Mouse (Mus musculus) lung, postnatal 36 days (tissue): Measurements from ENCODE around the gene Ackr3.

Experiments
- DNase-seq: peaks from one replicate; pipeline ENCODE4 v3.0.0; 2022; ENCODE audit warnings: mixed read lengths

Gene Ackr3

DNA sequence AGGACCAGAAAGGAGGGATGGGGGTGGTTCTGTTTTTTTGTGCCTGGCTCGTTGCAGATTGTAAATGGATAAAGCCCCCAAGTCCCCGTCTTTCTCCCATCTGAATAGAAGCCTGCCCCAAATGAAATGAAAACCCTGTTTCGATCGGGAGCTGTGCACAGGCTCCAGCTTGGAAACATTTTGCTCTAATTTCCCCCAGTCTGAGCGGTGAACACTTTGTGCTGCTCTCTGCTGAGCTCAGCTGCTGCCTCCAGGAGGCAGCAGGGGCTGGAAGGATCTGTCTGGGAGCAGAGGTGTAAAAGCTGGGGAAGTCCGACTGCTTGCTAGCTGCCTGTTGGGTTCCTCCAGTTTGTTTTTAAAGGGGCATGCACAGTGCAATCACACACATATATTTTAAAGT, 1.4 kb downstream of the Ackr3 start:
- peak; percentile 64 for DNase-seq

DNA sequence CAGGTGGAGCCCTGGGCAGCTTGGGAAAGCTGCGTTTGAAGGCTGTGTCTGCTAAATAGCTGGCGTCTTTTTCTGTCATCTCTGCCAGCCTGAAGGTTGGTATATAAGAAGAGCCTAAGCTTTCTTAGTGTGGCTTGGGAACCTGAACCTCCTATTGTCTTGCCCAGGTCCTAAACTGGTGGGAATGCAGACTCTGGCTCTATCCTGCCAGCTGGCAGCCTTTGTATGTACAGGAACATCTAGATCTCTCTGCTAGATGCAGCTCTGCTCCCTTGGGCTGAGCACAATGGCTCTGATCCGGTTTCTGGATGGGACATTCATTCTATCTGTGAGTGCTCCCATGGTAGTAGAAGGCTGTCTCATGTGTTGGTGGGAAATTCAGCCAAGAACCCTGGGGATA, 2.9 kb downstream of the Ackr3 start:
- DNase-seq = peak; percentile 44

DNA sequence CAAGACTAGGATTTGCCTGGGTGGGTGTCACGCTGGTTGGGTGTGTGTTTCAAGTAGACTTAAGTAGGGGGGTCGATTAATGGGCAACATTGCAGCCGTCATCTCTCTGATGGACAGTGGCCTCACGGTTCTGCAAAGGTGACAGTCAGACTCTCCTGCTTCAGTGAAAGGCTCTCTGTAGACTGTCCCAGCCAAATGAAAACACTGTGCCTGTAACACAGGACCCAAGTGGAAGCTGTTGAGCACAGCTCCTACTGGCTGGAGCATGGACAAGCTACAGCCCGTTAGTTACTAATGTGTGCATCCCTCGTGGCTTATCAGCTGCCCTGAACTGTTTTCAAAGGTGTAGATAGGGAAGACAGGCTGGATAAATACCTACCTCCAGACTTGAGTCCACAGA, 3.5 kb downstream of the Ackr3 start:
- DNase-seq = no peak

DNA sequence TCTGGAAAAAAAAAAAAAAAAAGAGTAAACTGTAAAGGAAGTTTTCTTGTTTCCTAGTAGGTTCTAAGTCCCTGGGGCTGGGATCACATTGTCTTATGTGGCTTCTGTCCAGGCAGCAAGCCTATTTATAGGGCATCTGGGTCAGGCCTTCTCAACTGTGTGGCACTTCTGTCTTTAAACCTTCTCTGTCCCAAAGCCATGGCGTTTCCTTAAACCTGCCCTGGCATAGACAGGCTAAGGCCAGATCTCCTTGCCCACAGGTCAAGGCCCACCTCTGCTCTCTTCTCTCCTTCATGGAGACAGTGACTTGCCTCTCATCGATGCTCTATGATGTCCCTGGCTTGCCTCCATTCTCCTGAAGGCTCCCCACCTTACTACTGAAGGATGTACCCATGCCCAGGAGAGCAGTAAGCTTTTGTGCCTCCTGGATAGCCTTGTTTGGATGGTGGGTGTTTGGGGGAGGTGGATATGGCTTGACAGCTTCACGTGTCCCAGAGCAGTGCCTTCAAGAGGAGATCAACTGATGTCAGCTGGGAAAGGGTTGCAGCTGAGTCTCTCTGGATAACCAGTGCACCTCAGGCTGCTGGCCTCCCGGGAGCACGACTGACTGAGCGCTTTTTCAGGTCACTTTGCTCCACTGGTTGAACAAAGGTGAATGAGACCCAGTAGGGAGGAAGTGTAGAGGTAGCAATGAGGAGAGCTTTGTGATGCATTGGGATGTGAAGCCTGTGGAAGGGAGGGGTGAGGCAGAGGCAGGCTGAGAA, 4.1 kb downstream of the Ackr3 start:
- no peak for DNase-seq

DNA sequence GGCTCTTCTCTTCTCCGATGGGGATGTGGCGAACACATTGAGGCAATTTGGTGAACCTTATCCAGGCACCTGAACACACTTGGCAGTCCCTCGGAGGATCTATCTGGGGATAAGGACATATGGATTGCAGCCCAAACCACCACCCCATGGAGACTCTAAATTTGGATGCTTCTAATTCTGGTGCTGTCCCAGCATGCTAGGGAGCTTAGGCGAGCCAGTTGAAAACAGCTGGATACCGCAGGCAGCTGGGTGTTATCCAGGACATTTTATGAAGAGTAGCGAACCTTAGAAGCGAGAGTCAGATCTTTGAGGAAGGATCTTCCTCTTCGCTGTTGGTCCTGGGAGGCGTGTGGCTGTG, 4.7 kb downstream of the Ackr3 start:
- no peak for DNase-seq

DNA sequence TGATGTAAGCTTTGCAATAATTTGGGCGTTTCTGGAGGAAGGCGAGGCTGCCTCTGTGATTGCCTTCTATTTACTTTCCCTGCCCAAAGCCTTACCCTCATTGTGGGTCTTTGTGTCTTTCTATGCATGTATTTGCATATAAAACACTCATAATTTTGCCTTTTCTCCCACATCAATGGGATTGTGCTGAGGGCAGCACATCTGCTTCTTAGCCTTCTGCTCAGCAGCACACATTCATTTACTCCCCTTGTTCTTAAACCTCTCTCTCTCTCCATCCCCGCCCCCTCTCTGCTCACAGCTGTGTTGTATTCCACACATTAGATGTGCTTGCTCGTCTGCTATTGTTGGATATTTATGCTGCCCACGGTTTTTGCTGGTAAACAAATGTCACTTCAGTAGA, 5.3 kb downstream of the Ackr3 start:
- no peak for DNase-seq

DNA sequence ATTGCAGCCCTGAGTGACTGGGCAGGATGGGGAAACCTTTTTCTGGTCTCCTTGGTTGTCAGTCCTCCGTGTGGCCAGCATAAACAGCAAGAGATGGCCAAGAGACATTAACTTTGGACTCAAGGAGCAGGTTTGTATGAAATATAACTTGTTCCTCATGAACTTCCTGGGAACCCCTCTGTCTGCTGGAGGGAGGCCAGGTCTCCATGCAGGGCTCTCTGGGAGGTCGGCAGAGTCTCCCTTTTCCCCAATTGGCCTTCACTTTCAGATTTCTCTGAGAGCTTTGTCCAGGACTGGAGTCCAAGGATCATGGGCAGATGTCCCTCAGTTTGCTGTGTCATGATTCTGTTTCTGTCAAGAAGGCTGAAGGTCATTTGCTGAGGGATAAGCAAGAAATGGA, 6.0 kb downstream of the Ackr3 start:
- no peak for DNase-seq

DNA sequence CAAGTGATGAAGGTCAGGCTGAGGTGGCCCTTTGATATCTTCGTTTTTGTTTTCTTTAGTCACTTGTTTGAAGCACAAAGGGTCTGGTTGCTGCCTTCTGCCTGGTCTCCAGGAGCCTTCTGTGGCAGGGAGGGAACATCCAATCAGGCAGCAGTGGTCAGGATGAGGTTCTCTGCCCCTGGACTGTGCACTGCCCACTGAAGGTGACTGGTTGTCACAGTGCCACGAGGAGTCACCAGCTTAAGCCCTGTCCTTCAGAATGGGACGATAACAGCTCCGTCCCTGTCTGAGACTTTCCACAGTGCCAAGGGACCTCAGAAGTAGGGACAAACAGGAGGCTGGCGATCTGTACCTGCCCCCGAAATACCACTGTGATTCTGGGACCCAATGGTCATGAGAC, 6.6 kb downstream of the Ackr3 start:
- DNase-seq = no peak

DNA sequence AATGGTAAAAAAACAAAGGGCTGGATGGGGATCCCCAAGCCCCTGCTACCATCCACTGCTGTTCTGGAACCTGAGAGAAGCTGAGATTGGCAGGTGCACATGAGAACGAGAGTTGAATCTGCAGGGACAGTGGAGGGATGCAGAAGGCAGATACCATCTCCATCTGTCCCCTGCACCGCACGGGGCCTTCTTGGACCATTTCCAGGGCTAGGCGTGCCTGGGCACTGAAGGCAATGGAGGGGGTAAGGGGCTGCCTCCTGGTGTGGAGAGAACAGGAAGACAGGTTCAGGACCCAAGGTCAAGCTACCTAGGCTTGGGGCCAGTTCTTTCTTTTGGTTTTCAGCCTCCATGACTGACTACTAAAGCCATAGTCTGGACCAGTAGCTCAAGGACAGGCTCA, 7.0 kb downstream of the Ackr3 start:
- no peak for DNase-seq

DNA sequence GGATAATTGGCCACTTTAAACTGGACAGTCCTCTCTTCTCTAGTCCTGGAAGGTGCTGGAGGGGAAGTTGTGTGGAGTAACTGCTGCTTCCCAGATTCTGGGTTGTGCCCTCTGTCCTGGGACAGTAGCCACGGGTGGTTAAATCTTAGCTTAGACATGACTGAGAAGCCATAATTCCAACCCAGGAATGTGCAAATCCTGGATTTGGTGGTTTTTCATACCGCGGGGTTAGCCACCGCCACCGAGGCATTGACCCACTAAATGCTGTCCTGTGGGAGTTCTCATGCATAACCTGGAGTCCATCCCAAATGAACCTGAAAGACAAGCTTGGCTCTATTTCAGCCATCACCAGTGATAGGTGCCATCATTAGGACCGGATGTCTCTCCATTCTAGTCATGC, 8.6 kb downstream of the Ackr3 start:
- DNase-seq = no peak

DNA sequence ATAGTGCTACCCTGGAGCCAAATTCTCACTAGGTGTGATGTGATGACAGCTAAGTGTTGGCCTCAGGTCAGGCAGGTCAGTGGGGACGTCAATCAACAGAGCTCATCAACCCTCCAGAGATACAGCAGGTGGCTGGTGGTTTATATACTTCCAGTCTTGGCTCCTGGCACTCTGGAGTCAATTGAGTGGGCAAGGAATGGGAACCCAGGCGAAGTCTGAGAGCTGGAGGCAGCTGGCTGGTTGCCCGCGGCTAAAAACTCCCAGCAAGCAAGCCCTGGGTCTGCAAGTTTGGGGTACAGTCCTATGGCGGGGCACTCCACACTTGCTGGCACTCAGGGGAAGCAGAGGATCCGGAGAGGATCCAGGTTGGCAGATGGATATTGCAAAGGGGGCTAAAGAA, 9.1 kb downstream of the Ackr3 start:
- no peak for DNase-seq

DNA sequence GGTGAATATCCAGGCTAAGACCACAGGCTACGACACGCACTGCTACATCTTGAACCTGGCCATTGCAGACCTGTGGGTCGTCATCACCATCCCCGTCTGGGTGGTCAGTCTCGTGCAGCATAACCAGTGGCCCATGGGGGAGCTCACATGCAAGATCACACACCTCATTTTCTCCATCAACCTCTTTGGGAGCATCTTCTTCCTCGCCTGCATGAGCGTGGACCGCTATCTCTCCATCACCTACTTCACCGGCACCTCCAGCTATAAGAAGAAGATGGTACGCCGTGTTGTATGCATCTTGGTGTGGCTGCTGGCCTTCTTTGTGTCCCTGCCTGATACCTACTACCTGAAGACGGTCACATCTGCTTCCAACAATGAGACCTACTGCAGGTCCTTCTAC, 10.2 kb downstream of the Ackr3 start:
- no peak for DNase-seq

DNA sequence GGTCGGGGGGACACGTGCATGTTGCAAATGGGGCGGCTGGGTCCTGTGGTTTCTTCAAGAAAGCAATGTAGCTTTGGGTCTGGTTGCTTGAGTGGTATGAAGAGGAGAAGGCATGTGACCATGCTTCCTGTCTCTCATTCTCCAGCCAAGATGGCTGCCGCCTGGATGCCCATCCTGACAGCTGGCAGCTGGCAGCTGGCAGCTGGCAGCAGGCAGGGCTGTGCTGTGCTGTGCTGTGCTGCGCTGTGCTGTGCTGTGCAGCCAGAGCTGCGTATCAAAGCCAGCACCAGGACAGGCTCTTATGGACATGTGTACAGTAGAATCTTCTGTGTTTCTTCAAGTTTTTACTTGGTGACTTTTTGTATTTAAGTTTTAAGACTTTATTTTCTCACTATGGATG, 11.1 kb downstream of the Ackr3 start:
- DNase-seq = no peak

DNA sequence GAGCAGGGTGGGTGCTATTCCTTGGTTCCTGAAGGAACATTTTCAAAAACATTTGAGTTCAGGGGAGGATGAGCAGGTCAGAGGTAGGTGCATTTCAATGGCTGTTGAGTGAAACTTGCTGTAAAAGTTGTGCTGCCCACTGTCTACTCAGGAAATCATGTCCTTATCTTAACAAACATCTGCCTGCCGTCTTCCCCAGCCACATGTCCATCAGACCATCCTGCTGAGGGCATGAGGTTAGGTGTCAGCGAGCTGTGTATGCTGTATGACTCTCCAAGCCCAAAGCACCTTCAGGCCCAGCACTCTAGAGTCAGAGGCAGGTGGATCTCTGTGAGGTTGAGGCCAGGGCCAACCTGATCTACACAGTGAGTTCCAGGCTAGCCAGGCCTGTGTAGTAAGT, 12.1 kb downstream of the Ackr3 start:
- DNase-seq = no peak

DNA sequence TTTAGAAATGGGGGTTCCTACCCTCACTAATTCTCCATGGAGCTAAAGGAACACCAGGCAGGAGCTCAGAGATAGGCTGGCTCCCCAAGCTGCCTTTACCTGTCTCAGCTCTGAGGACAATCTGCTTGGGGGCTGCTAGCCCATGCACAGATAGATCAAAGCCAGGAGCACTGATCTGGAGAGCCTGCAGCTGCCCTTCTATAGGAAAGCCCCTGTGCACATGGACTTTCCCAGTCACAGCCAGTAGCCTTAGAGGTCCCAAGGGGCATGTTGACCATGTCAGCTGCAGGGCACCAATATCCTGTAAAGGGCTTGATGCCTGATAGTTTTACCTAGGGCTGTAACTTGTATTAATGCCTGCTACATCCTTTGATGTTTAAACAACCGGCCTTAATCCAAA, 12.6 kb downstream of the Ackr3 start:
- DNase-seq = no peak

DNA sequence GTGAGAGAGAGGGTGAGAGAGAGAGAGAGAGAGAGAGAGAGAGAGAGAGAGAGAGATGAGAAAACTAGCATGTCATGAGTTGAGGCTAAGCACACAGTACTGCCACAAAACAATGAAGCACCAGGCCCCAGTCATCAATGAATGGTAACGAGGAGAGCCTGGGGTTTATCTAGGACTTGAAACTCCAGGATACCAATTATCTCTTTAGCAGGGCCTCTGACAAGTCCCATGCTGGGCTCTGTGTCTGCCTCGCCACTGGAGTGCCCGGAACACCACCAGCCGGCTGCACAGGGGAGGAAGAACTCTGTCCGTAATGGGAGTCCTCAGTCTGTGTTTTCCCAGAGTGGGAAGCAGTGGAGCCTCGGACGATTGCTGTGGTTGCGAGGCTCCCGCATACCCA, 16.5 kb downstream of the Ackr3 start:
- DNase-seq = no peak

DNA sequence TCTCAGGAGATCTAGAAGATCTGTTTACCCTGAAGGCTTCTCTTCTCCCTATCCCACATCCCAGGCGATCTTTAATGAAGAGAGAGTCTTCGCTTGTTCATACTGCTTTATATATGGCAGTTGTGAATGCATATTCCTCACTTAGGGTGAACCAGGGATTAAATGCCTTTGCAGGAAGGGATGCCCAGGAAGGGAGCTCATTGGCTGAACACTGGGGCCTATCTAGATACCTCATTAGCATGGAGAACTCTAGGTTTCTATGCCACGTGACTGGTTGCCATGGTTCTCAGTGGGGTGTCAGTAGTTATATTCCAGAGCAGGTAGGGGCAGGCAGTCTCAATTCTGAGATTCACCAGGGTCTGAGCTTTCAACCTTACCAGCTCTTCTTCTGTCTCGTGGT, 17.1 kb downstream of the Ackr3 start:
- no peak for DNase-seq

DNA sequence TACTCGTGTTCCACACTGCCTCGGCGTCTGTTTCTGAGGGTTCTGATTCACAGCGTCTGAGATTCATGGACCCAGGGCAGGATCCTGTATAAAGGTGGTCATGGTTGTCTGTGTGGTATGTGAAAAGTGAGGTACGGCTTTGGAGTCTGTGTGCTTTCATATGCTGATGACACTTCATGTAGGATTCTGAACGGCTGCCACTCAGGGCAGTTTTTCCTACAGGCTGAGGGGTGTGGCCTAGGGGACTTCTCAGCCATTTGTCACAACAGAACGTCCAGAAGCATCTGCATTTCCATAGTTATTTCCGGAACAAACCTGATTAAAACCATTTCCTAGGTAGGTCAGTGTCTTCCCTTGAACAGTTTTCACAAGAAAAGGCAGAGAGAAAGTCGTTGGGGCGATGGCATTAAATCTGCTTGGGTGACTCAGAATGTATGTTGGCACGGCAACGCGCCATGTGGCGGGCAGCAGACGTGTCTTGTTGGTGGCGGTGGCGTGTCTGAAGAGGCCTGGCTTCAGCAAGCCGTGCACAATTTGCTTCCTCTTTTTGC, 18.1 kb downstream of the Ackr3 start:
- DNase-seq = no peak

DNA sequence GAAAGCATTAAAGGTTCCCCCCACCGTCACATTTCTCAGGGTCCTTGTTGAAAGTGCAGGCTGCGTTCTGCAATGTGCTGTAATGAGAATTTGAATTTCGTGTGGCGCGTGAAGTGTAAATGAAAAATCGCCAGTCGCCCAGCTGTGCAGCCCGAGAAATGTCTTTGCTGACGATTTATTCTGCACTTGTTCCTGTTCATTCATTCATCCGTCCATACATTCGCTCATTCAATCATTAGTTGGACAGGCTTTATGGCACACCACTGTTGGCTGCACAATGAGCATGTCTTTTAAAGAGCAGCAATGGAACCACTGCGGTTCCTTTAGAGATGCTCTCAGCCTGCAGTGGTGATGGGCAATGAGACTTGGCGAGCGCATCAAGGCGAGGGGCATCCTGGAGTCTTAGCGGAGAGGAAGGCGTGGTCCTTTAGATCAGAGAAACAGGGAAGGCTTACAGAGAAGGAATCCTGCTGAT, 18.7 kb downstream of the Ackr3 start:
- no peak for DNase-seq

DNA sequence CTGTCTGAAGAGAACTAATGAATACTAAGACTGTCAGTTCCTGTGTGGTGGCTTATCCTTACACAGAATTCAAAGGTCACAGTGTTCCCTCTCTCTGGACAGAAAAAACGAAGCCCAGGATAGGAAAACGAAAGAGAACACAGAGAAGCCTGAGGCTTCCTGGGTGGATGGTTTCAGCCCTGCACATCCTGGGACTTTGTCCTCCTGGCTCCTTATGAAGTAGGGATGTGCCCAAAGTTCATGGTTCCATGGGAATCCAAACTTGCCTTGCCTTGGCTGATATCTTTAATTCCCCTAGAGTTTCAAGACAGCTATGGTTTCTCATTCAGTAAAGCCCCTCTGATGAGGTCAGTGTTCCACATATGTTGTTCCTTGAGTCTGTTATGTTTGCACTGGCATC, 19.2 kb downstream of the Ackr3 start:
- no peak for DNase-seq

DNA sequence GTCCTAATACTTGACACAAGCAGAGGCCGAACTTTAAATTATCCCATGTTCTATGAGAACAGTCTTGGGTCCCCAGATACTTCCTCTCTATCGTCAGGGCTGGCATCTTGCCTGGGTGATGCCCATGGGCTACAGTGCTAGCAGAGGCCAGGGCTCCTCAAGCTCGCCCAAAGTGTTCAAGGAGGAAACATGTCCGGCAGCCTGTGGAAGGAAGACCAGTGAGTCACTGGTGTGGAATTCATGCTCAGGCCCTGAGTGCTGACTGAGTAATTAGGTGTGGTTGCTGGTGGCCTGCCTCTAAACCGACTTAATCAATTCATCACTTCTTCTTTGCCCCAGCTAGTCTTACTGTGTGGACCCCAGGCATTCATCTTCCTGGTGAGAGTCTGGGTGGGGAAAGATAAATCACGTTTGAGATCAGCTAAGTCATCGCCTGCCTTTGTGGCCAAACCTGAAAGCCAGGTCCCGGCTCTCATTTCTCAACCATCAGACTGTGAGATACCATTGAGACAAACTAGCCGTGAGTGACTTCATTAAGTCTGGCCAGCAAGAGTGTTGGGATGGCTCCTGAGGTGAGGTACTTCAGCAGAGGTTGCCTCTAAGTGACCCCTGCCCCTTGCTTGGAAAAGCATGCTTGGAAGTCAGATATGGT, 21.9 kb downstream of the Ackr3 start:
- peak; percentile 73 for DNase-seq

DNA sequence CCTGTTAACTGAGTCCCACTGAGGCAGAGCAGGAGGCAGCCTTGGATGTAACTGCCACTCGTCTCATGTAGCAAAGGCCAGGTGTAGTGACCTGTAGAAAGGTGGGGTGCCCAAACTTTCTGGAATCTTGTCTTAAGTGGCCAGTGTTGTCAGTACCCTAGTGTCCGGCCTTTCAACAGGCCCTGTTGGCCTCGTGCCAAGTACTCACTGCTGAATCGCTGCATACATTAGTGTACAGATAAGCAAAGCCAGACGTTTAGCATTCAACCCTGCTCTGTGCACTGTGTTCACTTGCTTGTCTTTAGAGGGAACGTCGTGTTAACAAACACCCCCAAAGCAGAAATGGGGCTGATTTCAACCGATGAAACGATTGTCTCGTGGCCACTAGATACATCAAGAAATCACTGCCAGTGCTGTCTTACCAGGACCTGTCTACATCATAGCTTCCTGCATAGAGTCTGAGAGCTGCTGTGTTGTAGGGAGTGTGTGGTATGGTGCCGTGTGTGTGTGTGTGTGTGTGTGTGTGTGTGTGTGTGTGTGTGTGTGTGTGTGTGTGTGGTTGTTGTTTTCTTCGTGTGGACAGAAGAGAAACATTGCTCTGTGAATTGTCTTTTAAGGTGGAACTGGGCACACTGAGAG, 24.0 kb downstream of the Ackr3 start:
- DNase-seq = no peak

DNA sequence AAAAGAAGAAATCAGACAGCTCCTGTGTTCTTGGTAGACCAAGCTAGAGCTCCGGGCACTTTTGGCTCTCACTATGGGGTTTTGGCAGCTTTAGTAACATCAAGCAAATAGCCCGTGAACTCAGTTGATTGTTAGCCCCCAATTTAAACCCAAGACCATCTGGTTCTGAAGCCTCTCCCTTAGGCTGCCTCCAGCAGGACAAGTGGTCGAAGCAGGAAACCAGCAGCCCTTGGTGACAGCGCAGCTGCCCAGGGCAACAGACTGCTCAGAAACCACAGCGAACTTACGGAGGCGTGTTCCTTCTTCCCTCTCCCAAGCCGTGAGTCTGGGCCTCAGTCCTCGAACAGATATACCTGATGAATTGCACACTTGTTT, 24.5 kb downstream of the Ackr3 start:
- no peak for DNase-seq

DNA sequence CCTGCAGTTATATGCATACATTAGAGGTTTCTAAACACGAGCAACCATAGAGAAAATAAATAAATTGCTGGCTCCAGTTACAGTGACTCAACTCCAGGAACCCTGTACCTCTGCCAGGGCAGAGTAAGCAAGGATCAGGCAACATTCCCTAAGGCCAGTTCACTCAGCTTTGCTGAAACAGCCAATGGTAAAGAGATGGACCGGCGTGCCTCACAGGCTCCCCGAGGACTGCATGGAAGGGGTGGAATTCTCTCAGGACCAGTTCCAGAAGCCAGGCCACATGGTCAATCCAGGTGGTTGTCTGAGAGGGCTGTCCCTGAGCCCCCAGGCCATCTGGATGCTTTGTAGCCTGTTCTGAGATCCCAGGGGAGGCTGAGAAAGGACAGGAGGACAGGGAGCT, 26.8 kb downstream of the Ackr3 start:
- no peak for DNase-seq
